Mouse (Mus musculus): ENCODE results near the gene Hspa8. TPM values are rescaled to one million over a fixed set of nuclear protein-coding genes. Genes with fewer than 3 reads are reported as not detected.

Hspa8 gene
- total RNA-seq, 1 experiment = 3,988 TPM

DNA sequence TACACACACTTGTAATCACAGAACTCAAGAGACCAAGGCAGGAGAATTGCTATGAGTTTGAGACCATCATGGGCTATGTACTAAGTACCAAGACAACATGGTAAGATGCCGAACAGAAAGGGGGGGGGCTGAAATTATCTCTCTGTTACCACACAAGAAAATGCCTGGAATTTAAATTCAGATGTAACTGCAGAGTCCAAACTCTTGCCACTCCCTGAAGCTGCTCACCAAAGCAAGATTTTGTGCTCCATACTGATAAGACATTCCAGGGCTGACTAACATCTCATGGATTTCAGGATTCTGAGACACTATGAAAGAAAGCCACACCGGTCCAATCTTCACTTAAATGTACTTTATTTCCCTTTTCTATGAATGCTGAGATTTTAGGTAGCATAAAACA is 5.2 kb upstream of the Hspa8 start:
- H3K36me3 ChIP-seq (ENCODE audit: control insufficient read depth, insufficient read depth, low read length, poor library complexity, severe bottlenecking) = no peaks in the 10 kb centered on the region
- peak overlapping the region; percentile 99; the same call in 1 of the 2 replicates for H3K27ac ChIP-seq (ENCODE audit: insufficient read depth, low read depth, low read length, poor library complexity, severe bottlenecking)
- in situ Hi-C loops (cut with MboI; ENCODE audit: low sequenced_read_pairs in 2 of 2, unreplicated experiment in 2 of 2) = no loop called here
- no peak for TF ChIP-seq HCFC1 (IDR thresholded peaks at IDR 0.05; ENCODE audit: borderline replicate concordance, insufficient read depth, low read length)
- TF ChIP-seq ZNF384 (IDR thresholded peaks at IDR 0.05; ENCODE audit: low read depth, low read length) = peak; percentile 57; the same call in 1 of the 2 replicates
- H3K9ac ChIP-seq (ENCODE audit: insufficient read depth, low read depth, low read length, poor library complexity, severe bottlenecking) = no peak overlapping the region
- H3K9me3 ChIP-seq (ENCODE audit: control insufficient read depth, insufficient read depth, low read depth, low read length) = no peaks in the 10 kb centered on the region
- no peak overlapping the region for H3K4me3 ChIP-seq (ENCODE audit: insufficient read depth in 1 of 2, low read depth in 1 of 2, low read length in 2 of 2, poor library complexity in 1 of 2, severe bottlenecking in 1 of 2)
- peaks cover 11 to 15% of the 10 kb centered on the region in 2 experiments; a peak in 3 of 4 replicates for H3K4me1 ChIP-seq (ENCODE audit: control insufficient read depth in 2 of 2, insufficient read depth in 2 of 2, low read length in 2 of 2, poor library complexity in 1 of 2)
- DNase-seq (ENCODE audit: low read depth, low spot score) = no peak

DNA sequence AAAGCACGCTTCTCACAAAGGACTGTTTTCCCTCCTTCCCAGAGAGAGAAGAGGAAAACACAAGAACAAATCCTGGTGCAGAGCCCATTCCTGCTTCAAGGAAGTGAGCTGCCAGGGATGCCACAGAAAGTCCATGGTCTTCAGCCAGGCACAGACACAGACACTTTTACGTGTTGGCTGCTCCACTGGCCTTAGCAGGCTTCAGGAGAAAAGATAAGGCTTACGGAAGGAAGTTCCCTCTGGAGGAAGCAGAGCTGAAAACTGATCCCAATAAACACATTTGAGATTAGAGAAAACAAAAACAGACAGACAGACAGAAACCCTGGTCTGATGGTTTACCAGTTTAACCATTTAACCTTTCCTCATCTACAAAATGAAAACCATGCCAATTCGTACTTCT is 4.7 kb upstream of the Hspa8 start:
- in situ Hi-C loops (cut with MboI; ENCODE audit: low sequenced_read_pairs in 2 of 2, unreplicated experiment in 2 of 2) = no loop called here
- Histone ChIP-seq H3K36me3 (ENCODE audit: control insufficient read depth, insufficient read depth, low read length, poor library complexity, severe bottlenecking) (no peaks in the 10 kb centered on the region), H3K9me3 (ENCODE audit: control insufficient read depth, insufficient read depth, low read depth, low read length) (no peaks in the 10 kb centered on the region), H3K4me1 (ENCODE audit: control insufficient read depth in 2 of 2, insufficient read depth in 2 of 2, low read length in 2 of 2, poor library complexity in 1 of 2) (peaks cover 11 to 15% of the 10 kb centered on the region in 2 experiments; a peak in 3 of 4 replicates), H3K4me3 (ENCODE audit: insufficient read depth in 1 of 2, low read depth in 1 of 2, low read length in 2 of 2, poor library complexity in 1 of 2, severe bottlenecking in 1 of 2) (no peak overlapping the region), H3K9ac (ENCODE audit: insufficient read depth, low read depth, low read length, poor library complexity, severe bottlenecking) (peak overlapping the region; percentile 67; the same call in 1 of the 2 replicates), H3K27ac (ENCODE audit: insufficient read depth, low read depth, low read length, poor library complexity, severe bottlenecking) (peak overlapping the region; percentile 99)
- TF ChIP-seq ZC3H11A (IDR thresholded peaks at IDR 0.05; ENCODE audit: borderline replicate concordance, low read depth, low read length) (no peak), ZNF384 (IDR thresholded peaks at IDR 0.05; ENCODE audit: low read depth, low read length) (0 out of 2 replicates have a peak, but pooled peaks have one; percentile 5), HCFC1 (IDR thresholded peaks at IDR 0.05; ENCODE audit: borderline replicate concordance, insufficient read depth, low read length) (no peak), MAFK (IDR thresholded peaks at IDR 0.05; ENCODE audit: insufficient read depth, low read depth, low read length) (no peak), CHD2 (IDR thresholded peaks at IDR 0.05; ENCODE audit: low read depth, low read length) (no peak)
- DNase-seq (ENCODE audit: low read depth, low spot score) = no peak

DNA sequence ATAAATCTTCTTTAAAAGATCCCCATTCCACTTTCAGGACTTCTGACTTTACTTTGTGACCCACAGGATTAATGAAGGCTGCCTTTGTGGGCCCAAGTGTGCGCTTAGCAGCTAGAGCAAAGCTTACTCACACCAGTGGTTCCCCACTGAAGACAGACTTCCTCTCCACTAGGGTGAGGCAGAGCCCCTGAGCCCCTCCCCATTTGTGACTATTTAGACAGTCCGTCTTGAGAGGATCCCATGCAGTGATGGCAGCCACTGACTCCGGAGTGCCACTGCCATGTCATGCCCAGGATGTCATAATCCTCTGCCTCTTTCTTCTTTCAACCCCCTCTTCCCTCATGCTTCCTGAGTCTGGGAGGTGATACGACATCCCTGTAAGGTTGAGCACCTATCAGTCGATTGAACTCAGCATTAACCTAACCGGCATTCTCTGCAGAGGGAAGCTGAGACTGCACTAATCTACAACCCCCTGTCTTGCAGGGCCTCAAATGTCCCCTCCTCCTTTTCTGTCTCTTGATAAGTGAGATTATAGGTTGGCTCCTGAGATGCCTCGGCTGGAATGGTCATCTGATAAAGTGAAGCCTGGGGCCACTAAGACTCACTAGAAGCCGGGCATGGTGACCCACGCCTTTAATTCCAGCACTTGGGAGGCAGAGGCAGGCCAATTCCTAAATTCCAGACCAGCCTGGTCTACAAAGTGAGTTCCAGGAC is 2.4 kb upstream of the Hspa8 start:
- Histone ChIP-seq H3K36me3 (ENCODE audit: control insufficient read depth, insufficient read depth, low read length, poor library complexity, severe bottlenecking) (peaks cover 19% of the 10 kb centered on the region), H3K27ac (ENCODE audit: insufficient read depth, low read depth, low read length, poor library complexity, severe bottlenecking) (peak overlapping the region; percentile 100), H3K4me1 (ENCODE audit: control insufficient read depth in 2 of 2, insufficient read depth in 2 of 2, low read length in 2 of 2, poor library complexity in 1 of 2) (peaks cover 9 to 12% of the 10 kb centered on the region in 2 experiments; a peak in 3 of 4 replicates), H3K9me3 (ENCODE audit: control insufficient read depth, insufficient read depth, low read depth, low read length) (no peaks in the 10 kb centered on the region), H3K4me3 (ENCODE audit: insufficient read depth in 1 of 2, low read depth in 1 of 2, low read length in 2 of 2, poor library complexity in 1 of 2, severe bottlenecking in 1 of 2) (peak overlapping the region; percentile 8 to 45; a peak in 3 of 4 replicates), H3K9ac (ENCODE audit: insufficient read depth, low read depth, low read length, poor library complexity, severe bottlenecking) (peak overlapping the region; percentile 64)
- in situ Hi-C loops (cut with MboI; ENCODE audit: low sequenced_read_pairs in 2 of 2, unreplicated experiment in 2 of 2) = no loop called here
- DNase-seq (ENCODE audit: low read depth, low spot score) = no peak
- TF ChIP-seq CHD2 (IDR thresholded peaks at IDR 0.05; ENCODE audit: low read depth, low read length) (no peak), HCFC1 (IDR thresholded peaks at IDR 0.05; ENCODE audit: borderline replicate concordance, insufficient read depth, low read length) (no peak), ZC3H11A (IDR thresholded peaks at IDR 0.05; ENCODE audit: borderline replicate concordance, low read depth, low read length) (no peak), MAFK (IDR thresholded peaks at IDR 0.05; ENCODE audit: insufficient read depth, low read depth, low read length) (no peak), ZNF384 (IDR thresholded peaks at IDR 0.05; ENCODE audit: low read depth, low read length) (no peak)

DNA sequence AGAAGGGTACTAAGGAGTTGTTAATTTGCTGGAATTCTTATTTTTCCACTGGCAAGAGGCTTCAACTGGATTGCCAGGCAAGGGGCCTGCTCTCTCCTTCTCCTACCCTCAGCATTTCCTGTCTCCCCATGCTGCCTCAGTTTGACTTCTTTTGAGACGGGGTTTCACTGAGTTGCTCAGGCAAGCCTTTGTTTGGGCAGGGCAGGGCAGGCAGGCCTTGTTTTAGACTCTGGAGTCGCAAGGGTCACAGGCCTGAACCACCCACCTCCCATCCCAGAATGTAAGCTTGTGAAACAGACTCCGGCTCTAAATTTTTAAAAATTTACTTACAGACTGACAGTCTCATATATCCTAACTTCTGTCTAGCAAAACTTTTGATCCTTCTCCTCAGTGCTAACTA is 1.7 kb upstream of the Hspa8 start:
- peak overlapping the region; percentile 64; the same call in 1 of the 2 replicates for H3K9ac ChIP-seq (ENCODE audit: insufficient read depth, low read depth, low read length, poor library complexity, severe bottlenecking)
- H3K9me3 ChIP-seq (ENCODE audit: control insufficient read depth, insufficient read depth, low read depth, low read length) = no peaks in the 10 kb centered on the region
- H3K27ac ChIP-seq (ENCODE audit: insufficient read depth, low read depth, low read length, poor library complexity, severe bottlenecking) = peak overlapping the region; percentile 100
- in situ Hi-C loops (cut with MboI; ENCODE audit: low sequenced_read_pairs in 2 of 2, unreplicated experiment in 2 of 2) = no loop called here
- H3K4me1 ChIP-seq (ENCODE audit: control insufficient read depth in 2 of 2, insufficient read depth in 2 of 2, low read length in 2 of 2, poor library complexity in 1 of 2) = peaks cover 7 to 9% of the 10 kb centered on the region in 2 experiments; a peak in 3 of 4 replicates
- peak overlapping the region; percentile 38 to 76; a peak in 3 of 4 replicates for H3K4me3 ChIP-seq (ENCODE audit: insufficient read depth in 1 of 2, low read depth in 1 of 2, low read length in 2 of 2, poor library complexity in 1 of 2, severe bottlenecking in 1 of 2)
- no peak for DNase-seq (ENCODE audit: low read depth, low spot score)
- peaks cover 26% of the 10 kb centered on the region for H3K36me3 ChIP-seq (ENCODE audit: control insufficient read depth, insufficient read depth, low read length, poor library complexity, severe bottlenecking)
- TF ChIP-seq ZNF384 (IDR thresholded peaks at IDR 0.05; ENCODE audit: low read depth, low read length) (no peak), ZC3H11A (IDR thresholded peaks at IDR 0.05; ENCODE audit: borderline replicate concordance, low read depth, low read length) (no peak), CHD2 (IDR thresholded peaks at IDR 0.05; ENCODE audit: low read depth, low read length) (no peak), MAFK (IDR thresholded peaks at IDR 0.05; ENCODE audit: insufficient read depth, low read depth, low read length) (no peak), HCFC1 (IDR thresholded peaks at IDR 0.05; ENCODE audit: borderline replicate concordance, insufficient read depth, low read length) (no peak)
